Mouse (Mus musculus): ENCODE measurements around the gene Tnfrsf26.

Gene Tnfrsf26

GRCm38 (mm10) chr7:143599428-143600230 lies 28.9 kb downstream of the Tnfrsf26 start, which contains the start of gene Cars:
Cars (minus strand) TSS chr7:143600090.
- peak; percentile 97 for DNase-seq

GRCm38 (mm10) chr7:143594865-143595264 lies 33.7 kb downstream of the Tnfrsf26 start:
- DNase-seq = peak; percentile 39

GRCm38 (mm10) chr7:143592255-143592654 lies 36.3 kb downstream of the Tnfrsf26 start:
- no peak for DNase-seq

- no peak for DNase-seq
Observed at GRCm38 (mm10) chr7:143588006-143588405, 40.5 kb downstream of the Tnfrsf26 start.

GRCm38 (mm10) chr7:143587586-143587985 lies 40.9 kb downstream of the Tnfrsf26 start:
- no peak for DNase-seq

- peak; percentile 86 for DNase-seq
Observed at GRCm38 (mm10) chr7:143583956-143584355, 44.6 kb downstream of the Tnfrsf26 start.

GRCm38 (mm10) chr7:143583025-143583424 lies 45.5 kb downstream of the Tnfrsf26 start:
- DNase-seq = no peak

GRCm38 (mm10) chr7:143575751-143576150 lies 52.8 kb downstream of the Tnfrsf26 start:
- DNase-seq = no peak

- no peak for DNase-seq
Observed at GRCm38 (mm10) chr7:143565648-143566039, 62.9 kb downstream of the Tnfrsf26 start.

GRCm38 (mm10) chr7:143565015-143565647 lies 63.4 kb downstream of the Tnfrsf26 start:
- DNase-seq = no peak

- no peak for DNase-seq
Observed at GRCm38 (mm10) chr7:143563787-143564186, 64.7 kb downstream of the Tnfrsf26 start.

Data from kidney, postnatal 10 days (tissue).